Mouse (Mus musculus) cerebellum, adult 2 months (tissue): ENCODE results near the gene Cyp4f39. TPM values are rescaled to one million over a fixed set of nuclear protein-coding genes. Genes with fewer than 3 reads are reported as not detected.
A peak's percentile ranks its signal among the peaks of the same experiment; 100 is the strongest.

Experiments used
- DNase-seq, 2 experiments: peaks; one replicate each; pipeline ENCODE4 v3.0.0; 2021
- H3K27ac ChIP-seq: fragments of 200-500 bp; 2 replicates; pipeline ENCODE4 v1.5.1; 2012; ENCODE audit warnings: low read length, control low read depth, inconsistent platforms; ENCODE audit not compliant: insufficient read depth
- H3K27me3 ChIP-seq: fragments of 200-500 bp; 2 replicates; pipeline ENCODE4 v1.6.1; 2012; ENCODE audit warnings: inconsistent platforms, mild to moderate bottlenecking, low read length, moderate library complexity; ENCODE audit not compliant: control insufficient read depth, insufficient read depth
- H3K4me1 ChIP-seq: fragments of 200-500 bp; 2 replicates; pipeline ENCODE4 v1.6.1; 2011; ENCODE audit warnings: low read length; ENCODE audit not compliant: control insufficient read depth, insufficient read depth
- H3K4me3 ChIP-seq: fragments of 200-500 bp; replicated peaks from 2 replicates; pipeline ENCODE3; 2011; ENCODE audit warnings: mild to moderate bottlenecking, low read depth, low read length, control low read depth; ENCODE audit not compliant: insufficient read depth
- CTCF ChIP-seq: fragments of 200-500 bp; IDR thresholded peaks from 2 replicates; pipeline ENCODE4 v1.5.1; 2011; ENCODE audit warnings: low read depth, mild to moderate bottlenecking, control low read depth, low read length, moderate library complexity, borderline replicate concordance; ENCODE audit not compliant: insufficient read depth
- POLR2A ChIP-seq: fragments of 200-500 bp; IDR thresholded peaks from 2 replicates; pipeline ENCODE4 v1.6.1; 2011; ENCODE audit warnings: low read length, control low read depth, borderline replicate concordance; ENCODE audit not compliant: insufficient read depth
- WGBS: fragments of 180-500 bp; shearing (Covaris S2); methylation state at CpG from one replicate; pipeline ENCODE4 v1.1.7; 2018; 5-methylcytosine and 5-hydroxymethylcytosine counted together
- polyA plus RNA-seq: library from polyadenylated mRNA; depleted of rRNA; stranded (reverse); fragments of >200 nt; gene quantifications from 2 replicates; pipeline ENCODE4 v1.2.3, GENCODE M21; 2012

The Cyp4f39 gene
- polyA plus RNA-seq, 1 experiment: 0.18 TPM

GRCm38 (mm10) chr17:32474954-32475560 lies 22.5 kb downstream of the Cyp4f39 start:
- TF ChIP-seq POLR2A (no peak), CTCF (no peak)
- WGBS: 85% methylated on average over 5 of the region's 5 CpGs
- no peak overlapping the region for H3K4me3 ChIP-seq

GRCm38 (mm10) chr17:32477204-32477603 lies 24.7 kb downstream of the Cyp4f39 start:
- 100% methylated on average over 1 of the region's 1 CpGs for WGBS
- no peak for TF ChIP-seq POLR2A
- TF ChIP-seq CTCF: no peak
- no peak overlapping the region for H3K27ac ChIP-seq

More at GRCm38 (mm10) chr17:32474954-32475560, 22.5 kb downstream of the Cyp4f39 start:
- no peaks in the 10 kb centered on the region for H3K27me3 ChIP-seq
- no peak overlapping the region for H3K27ac ChIP-seq
- peaks cover 3% of the 10 kb centered on the region; the same call in 1 of the 2 replicates for H3K4me1 ChIP-seq
- no peak for DNase-seq

DNA sequence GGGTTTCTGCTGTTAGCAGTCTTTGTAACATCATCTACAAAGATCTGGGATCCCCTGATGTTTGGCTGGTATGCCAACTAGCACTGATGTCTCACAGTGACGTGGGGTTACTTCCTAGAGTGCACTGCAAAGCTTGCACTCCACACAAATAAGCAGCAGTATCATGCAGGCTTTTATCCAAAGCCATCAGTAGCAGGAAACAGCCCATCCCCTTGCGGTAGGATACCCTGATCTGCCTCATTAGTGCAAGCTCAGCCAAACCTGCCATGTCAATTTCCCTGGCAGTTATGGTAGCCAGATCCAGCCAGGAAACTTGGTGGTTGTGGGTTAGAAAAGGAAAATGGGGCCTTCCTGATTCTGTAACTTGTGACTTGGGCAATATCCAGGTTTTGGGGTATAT lies 26.2 kb downstream of the Cyp4f39 start:
- no peak for DNase-seq
- Histone ChIP-seq H3K4me3 (no peak overlapping the region), H3K27me3 (no peaks in the 10 kb centered on the region), H3K27ac (no peak overlapping the region), H3K4me1 (peaks cover 3% of the 10 kb centered on the region; the same call in 1 of the 2 replicates)
- 44% methylated on average over 2 of the region's 2 CpGs for WGBS
- TF ChIP-seq CTCF (no peak), POLR2A (no peak)

More at GRCm38 (mm10) chr17:32477204-32477603, 24.7 kb downstream of the Cyp4f39 start:
- Histone ChIP-seq H3K27me3 (no peaks in the 10 kb centered on the region), H3K4me1 (peaks cover 3% of the 10 kb centered on the region; the same call in 1 of the 2 replicates), H3K4me3 (no peak overlapping the region)
- no peak for DNase-seq

DNA sequence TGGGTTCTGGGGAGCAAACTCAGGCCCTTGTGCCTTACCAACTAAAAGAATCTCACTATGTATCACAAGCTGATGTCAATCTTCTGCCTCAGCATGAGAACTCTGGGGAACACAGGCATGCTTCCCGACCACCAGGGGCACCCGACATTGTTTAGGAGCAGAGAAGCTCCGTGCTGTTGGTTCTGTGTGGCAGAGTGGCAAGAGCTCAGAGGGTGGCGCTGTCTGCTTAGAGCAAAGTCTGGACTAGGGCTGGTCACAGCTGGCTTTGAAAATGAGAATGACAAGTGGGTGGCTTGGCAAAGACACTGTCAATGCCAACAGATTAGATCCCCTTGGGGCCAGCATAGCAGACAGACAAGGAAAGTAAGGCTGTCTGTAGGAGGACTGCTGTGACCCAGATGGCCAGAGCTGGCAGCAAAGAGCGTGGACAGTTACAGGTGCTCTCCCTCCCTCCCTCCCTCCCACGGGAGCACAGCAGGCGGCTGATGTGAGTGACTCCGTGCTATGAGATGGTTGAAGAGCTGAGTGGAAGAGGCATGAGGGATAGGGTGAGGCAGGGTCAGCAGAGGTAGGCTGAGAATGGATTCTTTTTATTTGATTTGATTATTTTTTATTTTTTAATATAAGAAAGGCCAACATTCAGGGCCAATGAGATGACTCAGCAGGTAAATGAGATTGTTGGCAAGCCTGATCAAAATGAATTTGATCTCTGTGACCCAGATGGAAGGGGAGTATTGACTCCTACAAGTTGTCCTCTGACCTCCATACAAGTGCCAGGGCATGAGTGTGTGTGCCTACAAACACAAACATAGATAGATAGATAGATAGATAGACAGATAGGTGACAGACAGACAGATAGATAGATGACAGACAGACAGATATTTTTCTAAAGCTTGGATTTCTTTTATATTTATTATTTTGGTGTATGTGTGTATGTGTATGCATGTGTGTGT lies 27.3 kb downstream of the Cyp4f39 start:
- Histone ChIP-seq H3K4me3 (no peak overlapping the region), H3K27ac (no peak overlapping the region), H3K4me1 (peaks cover 3% of the 10 kb centered on the region; the same call in 1 of the 2 replicates), H3K27me3 (no peaks in the 10 kb centered on the region)
- TF ChIP-seq POLR2A: no peak
- TF ChIP-seq CTCF: no peak
- DNase-seq: peak; percentile 15 to 18
- 10% methylated on average over 8 of the region's 8 CpGs for WGBS

- Histone ChIP-seq H3K4me3 (no peak overlapping the region), H3K4me1 (peaks cover 3% of the 10 kb centered on the region; the same call in 1 of the 2 replicates), H3K27ac (no peak overlapping the region), H3K27me3 (no peaks in the 10 kb centered on the region)
- WGBS: 81% methylated on average over 14 of the region's 14 CpGs
- DNase-seq: no peak
- TF ChIP-seq CTCF (no peak), POLR2A (no peak)
These were observed 29.2 kb downstream of the Cyp4f39 start for GRCm38 (mm10) chr17:32481766-32482165.

DNA sequence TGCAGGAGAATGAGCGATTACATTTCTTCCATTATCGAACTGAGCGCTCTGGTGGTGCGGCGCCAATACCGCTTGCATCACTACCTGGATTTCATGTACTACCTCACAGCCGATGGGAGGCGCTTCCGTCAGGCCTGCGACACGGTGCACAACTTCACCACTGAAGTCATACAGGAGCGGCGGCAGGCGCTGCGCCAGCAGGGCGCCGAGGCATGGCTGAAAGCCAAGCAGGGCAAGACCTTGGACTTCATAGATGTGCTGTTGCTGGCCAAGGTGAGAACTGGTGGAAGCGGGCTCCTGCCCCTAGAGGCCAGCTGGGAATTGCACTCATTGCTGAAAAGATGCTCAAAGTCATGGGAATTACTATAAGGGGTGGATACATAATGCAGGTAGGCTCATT lies 30.7 kb downstream of the Cyp4f39 start:
- no peaks in the 10 kb centered on the region for H3K27me3 ChIP-seq
- peaks cover 3% of the 10 kb centered on the region; the same call in 1 of the 2 replicates for H3K4me1 ChIP-seq
- no peak overlapping the region for H3K27ac ChIP-seq
- peak; percentile 77 for TF ChIP-seq CTCF
- no peak for TF ChIP-seq POLR2A
- peak; percentile 94 for DNase-seq
- peak overlapping the region; percentile 56 for H3K4me3 ChIP-seq
- WGBS: 4% methylated on average over 18 of the region's 18 CpGs

DNA sequence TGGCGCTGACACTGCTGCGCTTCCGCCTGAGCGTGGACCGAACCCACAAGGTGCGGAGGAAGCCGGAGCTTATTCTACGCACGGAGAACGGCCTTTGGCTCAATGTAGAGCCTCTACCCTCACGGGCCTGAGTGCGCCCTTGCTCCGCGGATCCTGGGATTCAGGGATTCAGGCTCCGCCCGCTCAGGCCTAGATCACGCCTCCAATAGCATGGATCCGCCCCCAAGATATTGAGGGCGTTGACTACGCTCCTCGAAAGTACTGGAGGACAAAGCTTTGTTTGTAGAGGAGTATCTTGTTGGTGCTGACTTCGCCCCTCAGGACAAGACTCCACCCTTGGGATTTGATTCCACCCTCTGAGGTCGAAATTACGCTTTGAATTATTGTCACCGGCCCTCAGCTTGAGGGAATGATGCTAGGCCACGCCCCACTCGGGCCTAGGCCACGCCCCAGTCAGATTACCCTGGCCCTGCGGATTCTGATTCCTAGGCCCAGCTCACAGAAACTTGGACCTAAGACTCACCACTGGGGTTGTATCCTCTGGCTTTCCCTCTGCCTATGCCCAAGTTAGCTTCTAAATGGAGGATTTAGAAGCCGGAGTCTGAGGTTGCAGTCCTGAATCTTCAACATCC lies 39.9 kb downstream of the Cyp4f39 start:
- Histone ChIP-seq H3K27ac (no peak overlapping the region), H3K27me3 (no peaks in the 10 kb centered on the region), H3K4me1 (no peaks in the 10 kb centered on the region), H3K4me3 (peak overlapping the region; percentile 2)
- TF ChIP-seq CTCF: no peak
- no peak for TF ChIP-seq POLR2A
- peak; percentile 15 to 18 for DNase-seq
- 19% methylated on average over 30 of the region's 30 CpGs for WGBS
